Mouse (Mus musculus): ENCODE data around the gene B3gnt7.
A peak's percentile ranks its signal among the peaks of the same experiment; 100 is the strongest.
"Not testable (repeated sequence)": the region's sequence is repeated elsewhere in the genome, so short reads cannot be mapped to it uniquely, and the experiment has no call there.

B3gnt7 gene

DNA sequence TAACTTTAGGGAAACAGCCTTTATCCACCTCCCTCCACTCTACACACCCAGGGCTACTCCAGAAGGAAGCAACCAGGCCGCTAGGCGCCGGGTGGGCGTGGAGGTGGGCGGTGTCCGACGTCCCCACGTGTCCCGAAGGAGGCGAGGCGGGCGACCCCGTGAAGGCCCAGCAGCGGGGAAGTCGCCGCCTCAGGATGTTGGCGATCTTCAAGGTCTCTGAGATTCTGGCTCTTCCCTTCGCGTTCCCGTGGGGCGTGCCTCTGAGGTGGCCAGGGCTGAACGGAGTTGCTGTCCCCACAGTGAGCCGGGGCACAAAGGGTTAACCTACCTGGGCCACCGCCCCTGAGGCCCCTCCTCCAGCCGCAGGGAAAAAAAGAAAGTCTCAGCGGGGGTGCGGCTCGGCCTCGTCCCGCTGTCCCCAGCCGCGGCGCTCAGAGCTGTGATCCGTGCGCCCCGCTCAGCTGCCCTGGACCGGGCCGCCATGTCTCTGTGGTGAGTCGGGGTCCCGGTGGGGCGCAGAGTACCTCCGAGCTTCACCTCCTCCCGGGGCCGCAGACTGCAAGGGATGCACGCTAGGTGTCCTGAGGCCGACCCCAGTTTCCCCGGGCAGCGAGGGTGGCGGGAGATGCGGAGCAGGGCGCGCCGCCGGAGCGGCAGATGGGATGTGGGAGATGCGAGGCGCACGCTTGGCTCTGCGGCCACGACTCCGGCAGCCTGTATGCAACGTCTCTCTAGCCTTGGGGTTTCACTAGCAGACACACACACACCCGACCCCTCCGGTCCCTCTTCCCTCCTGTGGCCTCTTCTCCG, 636 bp downstream of the B3gnt7 start:
- peak; percentile 65 for DNase-seq (ENCODE audit: low spot score)

DNA sequence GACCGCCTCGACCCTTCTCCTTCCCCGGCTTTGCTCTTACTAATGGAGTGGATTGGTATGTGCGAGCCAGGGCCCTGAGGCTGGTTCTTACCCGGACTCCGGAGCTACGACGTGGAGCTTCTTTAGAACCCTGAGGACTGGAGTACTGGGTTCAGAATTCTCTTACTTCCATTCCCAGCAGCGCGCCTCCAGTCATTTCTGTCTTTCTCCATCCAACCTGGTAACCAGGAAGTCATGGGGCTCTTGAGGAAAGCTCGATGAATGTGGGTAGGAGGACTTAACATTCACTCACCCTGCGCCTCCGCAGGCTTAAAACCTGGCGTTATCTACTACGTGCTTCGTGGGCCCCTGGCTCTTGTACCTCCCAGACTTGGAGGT, 1.2 kb downstream of the B3gnt7 start:
- no peak for DNase-seq (ENCODE audit: low spot score)

- DNase-seq (ENCODE audit: low spot score), result no peak
Measured at GRCm38 (mm10) chr1:86306686-86307085, 4.1 kb downstream of the B3gnt7 start.

DNA sequence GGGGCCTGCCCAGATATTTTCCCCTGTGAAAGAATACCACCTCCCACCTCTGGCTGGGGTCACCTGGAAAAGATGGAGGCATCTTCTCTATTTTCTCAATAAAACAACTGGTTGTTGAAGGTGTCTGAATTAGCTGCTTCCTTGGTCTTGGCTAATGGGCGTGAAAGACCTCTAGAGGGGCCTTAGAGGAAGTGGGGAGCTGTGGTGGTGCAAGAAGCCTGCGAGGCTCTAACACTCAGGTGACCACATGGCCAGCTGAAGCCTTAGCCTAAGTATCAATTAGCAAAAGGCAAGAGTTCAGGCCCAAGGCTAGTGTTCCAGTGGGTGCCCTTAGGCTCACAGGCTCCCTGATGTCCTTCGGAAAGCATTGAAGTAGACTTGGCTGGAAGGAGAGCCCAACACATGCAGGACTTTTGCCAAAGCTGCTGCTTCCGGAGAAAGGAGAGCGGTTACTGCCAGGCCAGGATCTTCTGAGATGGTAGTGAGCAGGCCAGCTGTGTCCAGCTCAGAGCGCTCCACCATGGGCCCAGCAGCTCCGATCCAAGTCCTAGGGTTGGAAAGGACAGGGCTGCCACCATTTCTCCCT, 4.6 kb downstream of the B3gnt7 start:
- no peak for DNase-seq (ENCODE audit: low spot score)

GRCm38 (mm10) chr1:86307871-86308641, 5.4 kb downstream of the B3gnt7 start:
- DNase-seq (ENCODE audit: low spot score), result no peak

DNA sequence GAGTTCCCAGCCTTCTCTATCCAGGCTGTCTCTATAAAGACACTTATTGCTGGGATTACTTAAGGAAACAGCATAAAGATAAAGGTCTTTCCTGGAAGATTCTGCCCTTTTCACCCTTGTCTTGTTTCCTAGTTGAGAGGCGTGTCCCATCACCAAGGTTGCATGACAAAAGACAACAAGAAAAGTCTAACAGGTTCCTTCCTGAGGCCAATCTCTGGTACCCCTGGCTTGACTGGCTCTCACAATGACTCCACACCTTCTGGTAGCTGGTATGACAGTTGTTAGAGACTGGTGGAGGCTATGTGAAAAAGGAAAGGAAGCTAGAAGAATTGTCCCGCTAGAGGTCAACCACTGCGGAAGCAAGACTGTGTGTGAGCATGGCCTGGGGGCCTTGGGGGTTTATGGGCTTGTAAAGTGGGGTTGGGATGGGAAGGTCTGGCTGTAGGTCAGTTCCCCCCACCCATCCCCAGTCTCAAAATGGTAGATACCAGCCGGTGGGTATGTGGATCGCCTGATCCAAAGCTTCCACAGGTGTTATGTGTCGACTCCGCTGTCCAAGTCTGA, 6.7 kb downstream of the B3gnt7 start:
- DNase-seq (ENCODE audit: low spot score), result no peak

DNA sequence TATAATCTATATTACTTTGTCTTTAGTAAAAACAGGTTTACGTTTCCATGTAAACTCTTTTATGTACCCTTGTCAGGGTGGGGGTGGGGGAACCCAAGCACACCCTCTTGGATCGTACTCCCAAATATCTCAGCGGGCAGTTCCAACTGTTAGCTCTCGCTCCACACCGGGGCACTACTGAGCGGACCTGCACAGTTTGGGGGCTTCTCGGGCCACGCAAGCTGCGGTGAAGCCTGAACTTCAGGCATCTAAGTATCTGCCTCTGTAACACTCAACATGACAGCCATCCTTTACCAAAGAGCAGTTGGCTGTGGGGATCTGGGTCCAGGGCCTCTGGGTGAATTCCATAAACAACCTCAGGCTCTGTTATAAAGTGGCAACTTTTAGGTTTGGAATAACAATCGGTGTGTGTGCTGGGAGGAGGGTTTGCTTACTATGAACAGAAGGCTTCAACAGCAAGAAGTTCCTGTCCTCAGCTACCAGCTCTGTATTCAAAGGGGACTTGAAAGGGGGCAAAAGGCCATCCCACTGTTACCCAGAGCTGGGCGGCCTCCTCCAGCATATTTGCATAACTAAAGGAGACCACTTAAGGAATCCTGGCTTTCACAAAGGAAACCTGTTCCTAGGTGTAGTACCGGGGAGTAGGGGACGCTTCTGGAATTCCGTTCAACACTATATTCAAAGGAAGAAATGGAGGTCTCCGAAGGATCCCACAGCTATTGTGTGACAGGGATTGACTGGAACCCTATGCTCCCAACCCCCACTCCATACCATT, 8.1 kb downstream of the B3gnt7 start:
- no peak for DNase-seq (ENCODE audit: low spot score)

DNA sequence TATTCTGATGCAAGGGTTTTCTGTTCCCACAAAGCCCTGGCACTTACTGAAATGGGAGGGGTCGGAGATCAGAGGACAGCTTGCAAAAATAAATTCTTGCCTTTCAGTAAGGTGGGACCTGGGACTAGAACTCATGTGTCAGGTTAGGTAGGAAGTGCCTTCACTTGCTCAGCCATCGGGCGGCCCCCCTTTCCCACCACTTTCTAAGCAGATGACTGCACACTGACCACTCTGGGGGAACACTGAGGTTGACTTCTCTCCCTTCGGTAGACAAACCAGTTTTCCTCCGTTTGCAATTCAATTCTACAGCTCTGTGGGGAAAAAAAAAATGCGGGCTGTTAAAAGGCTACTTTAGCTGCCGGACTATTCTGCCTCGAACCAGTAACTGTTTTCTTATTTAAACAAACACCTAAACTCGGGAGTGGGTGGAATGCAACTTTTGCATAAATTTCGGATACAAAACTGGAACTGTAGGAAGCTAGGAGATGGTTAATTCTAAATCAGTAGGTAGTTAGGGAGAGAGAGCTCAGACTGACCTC, 8.9 kb downstream of the B3gnt7 start:
- DNase-seq (ENCODE audit: low spot score), result no peak

DNA sequence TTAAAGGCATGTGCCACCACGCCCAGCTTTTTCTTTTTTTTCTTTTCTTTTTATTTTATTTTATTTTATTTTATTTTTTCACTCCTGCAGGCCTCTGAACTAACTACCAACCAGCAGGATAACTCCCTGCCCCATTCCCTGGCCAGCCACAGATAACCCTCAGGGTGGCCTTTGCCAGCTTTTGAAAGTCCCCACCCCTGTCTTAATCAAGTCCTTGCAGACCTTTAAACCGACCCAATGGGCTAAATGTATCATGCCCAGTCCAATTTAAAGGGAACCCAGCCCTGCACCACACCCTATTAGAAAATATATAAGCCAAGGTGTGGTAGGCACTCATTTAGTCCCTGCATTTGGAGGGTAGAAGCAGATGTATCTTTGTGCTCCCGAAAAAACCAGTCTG, 9.6 kb downstream of the B3gnt7 start:
- DNase-seq (ENCODE audit: low spot score), result no peak

- DNase-seq (ENCODE audit: low spot score), result no peak
Measured at GRCm38 (mm10) chr1:86313096-86313771, 10.6 kb downstream of the B3gnt7 start.

GRCm38 (mm10) chr1:86313772-86314125, 11.1 kb downstream of the B3gnt7 start:
- no peak for DNase-seq (ENCODE audit: low spot score)

- no peak for DNase-seq (ENCODE audit: low spot score)
Measured at GRCm38 (mm10) chr1:86320822-86321413, 18.3 kb downstream of the B3gnt7 start.

- no peak for DNase-seq (ENCODE audit: low spot score)
Measured at GRCm38 (mm10) chr1:86336330-86336729, 33.7 kb downstream of the B3gnt7 start.

GRCm38 (mm10) chr1:86339156-86339812, 36.7 kb downstream of the B3gnt7 start:
- DNase-seq (ENCODE audit: low spot score), result peak; percentile 67

GRCm38 (mm10) chr1:86341096-86341495, 38.5 kb downstream of the B3gnt7 start:
- not testable (repeated sequence) for DNase-seq (ENCODE audit: low spot score)

GRCm38 (mm10) chr1:86342371-86342770, 39.7 kb downstream of the B3gnt7 start:
- no peak for DNase-seq (ENCODE audit: low spot score)

GRCm38 (mm10) chr1:86343087-86343645, 40.5 kb downstream of the B3gnt7 start:
- DNase-seq (ENCODE audit: low spot score), result no peak

DNA sequence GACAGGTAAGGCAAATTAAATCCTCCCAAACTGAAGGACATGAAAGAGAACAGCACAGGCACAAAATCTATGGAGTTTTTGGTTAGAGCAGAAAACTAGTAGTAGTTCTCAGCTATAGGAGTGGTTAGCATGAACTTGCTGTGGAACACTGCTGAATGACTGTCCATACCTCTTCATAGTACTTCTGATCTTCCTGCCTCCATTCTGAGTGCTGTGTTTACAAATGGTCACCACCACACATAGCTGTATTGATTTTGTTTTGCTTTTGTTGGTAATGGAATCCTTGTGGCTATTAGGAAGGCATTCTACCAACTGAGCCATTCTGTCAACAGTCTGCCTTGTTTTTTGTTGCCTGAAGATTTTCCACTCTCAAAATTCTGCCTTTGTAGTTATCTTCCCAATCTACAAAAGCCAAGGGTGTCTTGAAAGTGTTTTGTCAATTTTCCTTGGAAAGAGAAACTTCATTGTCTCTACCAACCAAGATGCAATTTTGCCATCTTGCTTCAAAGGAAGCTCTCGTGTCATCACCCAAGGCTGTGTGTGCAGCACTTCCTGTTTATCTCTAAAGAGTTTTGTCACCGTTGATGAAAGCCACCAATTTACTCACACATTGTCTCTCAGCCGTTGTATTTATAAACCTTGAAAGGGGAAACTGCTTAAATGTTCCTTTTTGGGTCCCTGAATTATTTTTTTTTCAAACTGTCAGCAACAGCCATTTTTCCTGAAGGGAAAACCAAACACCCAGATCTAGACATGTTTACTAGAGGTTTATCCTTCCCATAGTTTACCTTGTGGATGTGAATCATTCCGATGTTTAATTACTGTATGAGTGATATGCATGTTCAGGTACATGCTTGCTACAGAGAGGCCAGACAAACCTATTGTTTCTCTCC, 41.6 kb downstream of the B3gnt7 start:
- DNase-seq (ENCODE audit: low spot score), result no peak

DNA sequence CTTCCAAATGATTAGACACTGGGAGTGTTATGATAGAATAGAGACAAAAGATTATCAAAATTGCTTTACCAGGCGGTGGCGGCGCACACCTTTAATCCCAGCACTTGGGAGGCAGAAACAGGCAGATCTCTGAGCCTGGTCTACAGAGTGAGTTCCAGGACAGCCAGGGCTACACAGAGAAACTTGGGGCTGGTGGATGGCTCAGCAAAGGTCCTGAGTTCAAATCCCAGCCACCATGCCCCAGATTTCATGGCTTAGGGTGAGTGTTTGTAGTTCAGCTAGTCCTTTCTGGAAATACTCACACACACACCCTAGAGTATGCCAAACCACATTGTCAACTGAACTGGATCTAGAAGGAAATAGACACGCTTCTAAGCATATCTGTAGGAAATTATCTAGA, 42.4 kb downstream of the B3gnt7 start:
- DNase-seq (ENCODE audit: low spot score), result no peak
